In the genomic region with DNA sequence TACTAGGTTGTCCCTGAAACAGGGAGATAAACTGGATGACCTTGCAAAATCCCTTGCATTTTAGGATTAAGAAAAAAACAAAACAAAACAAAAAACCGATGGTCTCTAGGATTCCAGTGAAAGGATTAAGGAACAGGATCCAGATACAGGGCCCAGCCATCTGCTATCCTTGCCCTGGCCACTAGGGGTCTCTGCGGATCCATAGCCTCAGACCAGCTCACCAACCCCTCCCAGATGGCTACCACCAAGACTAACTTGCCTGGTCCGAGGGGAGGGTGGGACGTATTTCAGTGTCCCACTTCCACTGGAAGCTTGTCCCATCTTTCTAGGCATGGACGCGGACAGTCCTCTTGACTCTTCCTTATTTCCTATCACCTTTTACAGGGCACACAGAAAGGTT, we compare ENCODE assay signal across 8 mouse cellular contexts.
DNase-seq lines count a peak whose midpoint lies in the region; ATAC-seq and TF ChIP-seq lines count a peak whose summit lies in the region.

No protein-coding gene starts in this region.

- H3K4me3 ChIP-seq in embryonic facial prominence, embryonic 11.5 days (ENCODE audit: low read depth, low read length) = no peak overlapping the region
- H3K4me3 ChIP-seq in heart, adult 2 months = no peak overlapping the region
- no peak overlapping the region for H3K4me3 ChIP-seq in limb, embryonic 10.5 days
- no peak overlapping the region for H3K4me3 ChIP-seq in midbrain, postnatal 0 days (ENCODE audit: low read depth, low read length)

- WGBS in embryonic facial prominence, embryonic 11.5 days = 3% methylated on average over 6 of the region's 6 CpGs
- WGBS in heart, adult 2 months = 4% methylated on average over 6 of the region's 6 CpGs
- 6% methylated on average over 6 of the region's 6 CpGs for WGBS in limb, embryonic 10.5 days
- WGBS in midbrain, postnatal 0 days = 7% methylated on average over 6 of the region's 6 CpGs

- H3K4me1 ChIP-seq in embryonic facial prominence, embryonic 11.5 days (ENCODE audit: control insufficient read depth, insufficient read depth, low read length) = no peaks in the 10 kb centered on the region
- H3K4me1 ChIP-seq in heart, adult 2 months (ENCODE audit: control insufficient read depth, insufficient read depth, low read length) = no peaks in the 10 kb centered on the region
- peaks cover 15% of the 10 kb centered on the region for H3K4me1 ChIP-seq in limb, embryonic 10.5 days
- H3K4me1 ChIP-seq in midbrain, postnatal 0 days (ENCODE audit: insufficient read depth, low read length) = peaks cover 3% of the 10 kb centered on the region; the same call in 1 of the 2 replicates

- H3K27me3 ChIP-seq in embryonic facial prominence, embryonic 11.5 days (ENCODE audit: control insufficient read depth, insufficient read depth, low read length) = no peaks in the 10 kb centered on the region
- no peaks in the 10 kb centered on the region for H3K27me3 ChIP-seq in heart, adult 2 months (ENCODE audit: control insufficient read depth, insufficient read depth, low read length)
- peaks cover 69% of the 10 kb centered on the region for H3K27me3 ChIP-seq in limb, embryonic 10.5 days (ENCODE audit: low read depth, poor library complexity, severe bottlenecking)
- H3K27me3 ChIP-seq in midbrain, postnatal 0 days (ENCODE audit: insufficient read depth, low read length) = no peaks in the 10 kb centered on the region

- peak; percentile 64 for DNase-seq in CD4-positive, CD25-positive, alpha-beta regulatory T cell, adult 2 months (ENCODE audit: low read depth, low spot score)
- peak; percentile 89 for DNase-seq in embryonic facial prominence, embryonic 11.5 days (ENCODE audit: low spot score)
- peak; percentile 71 to 83 for DNase-seq in heart, adult 2 months
- DNase-seq in kidney, adult 18-20 months = peak; percentile 74
- peak; percentile 87 for DNase-seq in limb, embryonic 10.5 days (ENCODE audit: low spot score)
- peak; percentile 81 for DNase-seq in midbrain, postnatal 0 days (ENCODE audit: low spot score)
- peak; percentile 24 to 78 for DNase-seq in spleen, postnatal 4 days (ENCODE audit: low spot score in 2 of 2)

- no peak for TF ChIP-seq POLR2A in heart, adult 2 months (IDR thresholded peaks at IDR 0.05; ENCODE audit: insufficient read depth, low read depth, low read length)

- no peak overlapping the region for H3K9ac ChIP-seq in embryonic facial prominence, embryonic 11.5 days (replicated peaks; ENCODE audit: low read length)
- no peak overlapping the region for H3K9ac ChIP-seq in heart, adult 2 months (ENCODE audit: low read depth, low read length)
- H3K9ac ChIP-seq in midbrain, postnatal 0 days (replicated peaks; ENCODE audit: low read length, poor library complexity, severe bottlenecking) = no peak overlapping the region; the same call in 1 of the 2 replicates

- no peaks in the 10 kb centered on the region for H3K79me2 ChIP-seq in heart, adult 2 months (replicated peaks; ENCODE audit: control insufficient read depth, insufficient read depth, low read length)

- no peak overlapping the region for H3K4me2 ChIP-seq in embryonic facial prominence, embryonic 11.5 days (ENCODE audit: low read depth, low read length)
- 0 out of 2 replicates have a peak overlapping the region, but pooled peaks have one; percentile 10 for H3K4me2 ChIP-seq in midbrain, postnatal 0 days (ENCODE audit: low read depth, low read length, poor library complexity, severe bottlenecking)

- no peaks in the 10 kb centered on the region for H3K36me3 ChIP-seq in embryonic facial prominence, embryonic 11.5 days (replicated peaks; ENCODE audit: control insufficient read depth, insufficient read depth, low read depth, low read length)
- H3K36me3 ChIP-seq in heart, adult 2 months (ENCODE audit: control insufficient read depth, insufficient read depth, low read length) = no peaks in the 10 kb centered on the region
- H3K36me3 ChIP-seq in limb, embryonic 10.5 days = no peaks in the 10 kb centered on the region
- H3K36me3 ChIP-seq in midbrain, postnatal 0 days (ENCODE audit: insufficient read depth, low read length) = no peaks in the 10 kb centered on the region

- no peaks in the 10 kb centered on the region for H3K9me3 ChIP-seq in embryonic facial prominence, embryonic 11.5 days (replicated peaks; ENCODE audit: control insufficient read depth, low read length)
- no peaks in the 10 kb centered on the region for H3K9me3 ChIP-seq in limb, embryonic 10.5 days (replicated peaks)
- no peaks in the 10 kb centered on the region for H3K9me3 ChIP-seq in midbrain, postnatal 0 days (ENCODE audit: low read length)

- no peak; the same call in 1 of the 2 replicates for TF ChIP-seq CTCF in heart, adult 2 months (IDR thresholded peaks at IDR 0.05)
- peak; percentile 95 for TF ChIP-seq CTCF in midbrain, postnatal 0 days (IDR thresholded peaks at IDR 0.05)

- intact Hi-C loops in heart, adult 2 months (cut with DNase I) = loop anchor here (1.0 to 5.0 kb wide), 3 partner anchors 52 to 314 kb away; a partner anchor contains a TSS

- ATAC-seq in CD4-positive, CD25-positive, alpha-beta regulatory T cell, adult 4 months = no peak
- no peak; the same call in 1 of the 2 replicates for ATAC-seq in embryonic facial prominence, embryonic 11.5 days (replicated peaks; ENCODE audit: insufficient number of reproducible peaks, low FRiP score, low TSS enrichment, low read depth)
- peak; percentile 69 for ATAC-seq in midbrain, postnatal 0 days (ENCODE audit: low FRiP score)

- no peak overlapping the region for H3K27ac ChIP-seq in embryonic facial prominence, embryonic 11.5 days (replicated peaks; ENCODE audit: low read depth, low read length)
- H3K27ac ChIP-seq in heart, adult 2 months = no peak overlapping the region
- H3K27ac ChIP-seq in limb, embryonic 10.5 days = no peak overlapping the region
- no peak overlapping the region for H3K27ac ChIP-seq in midbrain, postnatal 0 days (ENCODE audit: low read depth, low read length)

- no peak for TF ChIP-seq EP300 in heart, adult 2 months (IDR thresholded peaks at IDR 0.05; ENCODE audit: insufficient read depth, low read depth, low read length)
